Mouse (Mus musculus) brown adipose tissue, adult 24 weeks (tissue): ENCODE data around the gene Tigd3. TPM values are rescaled to one million over a fixed set of nuclear protein-coding genes. Genes with fewer than 3 reads are reported as not detected.
"Not testable (repeated sequence)": the region's sequence is repeated elsewhere in the genome, so short reads cannot be mapped to it uniquely, and the experiment has no call there.

Experiments used
- H3K27ac ChIP-seq: fragments of 200-500 bp; replicated peaks from 2 replicates; pipeline ENCODE4 v1.5.1; 2012; ENCODE audit warnings: low read depth, mild to moderate bottlenecking, low read length
- H3K4me1 ChIP-seq: fragments of 200-500 bp; 2 replicates; pipeline ENCODE4 v1.6.1; 2012; ENCODE audit warnings: low read length, mixed read lengths; ENCODE audit not compliant: control insufficient read depth, insufficient read depth, insufficient read length
- H3K4me3 ChIP-seq: fragments of 200-500 bp; 2 replicates; pipeline ENCODE4 v1.5.1; 2012; ENCODE audit warnings: low read depth, mild to moderate bottlenecking, low read length, moderate library complexity; ENCODE audit not compliant: insufficient read depth
- polyA plus RNA-seq: library from polyadenylated mRNA; stranded (reverse); fragments of >200 nt; gene quantifications from 2 replicates; pipeline ENCODE4 v1.2.4, GENCODE M21; 2012; ENCODE audit not compliant: missing spikeins, insufficient read depth, insufficient read length

The Tigd3 gene
- polyA plus RNA-seq, 1 experiment, result not detected

DNA sequence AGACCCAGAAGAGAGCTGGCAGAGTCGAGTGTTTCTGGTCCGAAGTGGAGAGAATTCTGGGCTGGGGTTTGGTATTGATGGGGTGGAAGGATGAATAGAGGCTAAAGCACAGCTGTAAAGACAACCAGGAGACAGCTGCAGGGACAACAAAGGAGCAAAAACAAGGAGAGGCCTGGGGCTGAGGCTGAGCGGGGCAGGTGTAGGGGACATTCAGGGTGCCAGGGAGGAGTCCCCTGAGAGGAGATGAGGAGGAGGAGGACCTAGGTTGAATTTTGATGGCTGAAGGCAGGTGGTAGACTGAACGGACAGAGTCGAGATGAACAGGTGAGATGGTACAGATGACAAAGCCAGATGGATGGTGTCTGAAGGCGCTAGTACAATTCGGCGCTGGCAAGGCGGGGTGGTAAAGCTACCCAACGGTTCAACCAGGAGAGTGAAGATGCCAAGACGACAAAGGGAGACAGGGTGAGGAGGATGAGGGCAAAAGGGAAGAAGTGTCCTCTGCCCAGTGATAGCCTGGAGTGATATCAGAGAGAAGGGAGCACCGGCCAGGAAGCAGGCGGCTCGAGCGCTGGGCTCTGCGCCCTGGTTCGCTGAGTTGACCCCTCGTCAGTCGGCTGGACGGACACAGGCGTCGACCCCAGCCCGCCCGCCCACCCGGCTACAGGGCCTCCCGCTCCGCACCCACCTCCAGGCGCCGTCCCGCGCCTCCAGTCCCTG lies 507 bp downstream of the Tigd3 start:
- H3K27ac ChIP-seq, result no peak overlapping the region
- peak overlapping the region; percentile 58 for H3K4me3 ChIP-seq
- H3K4me1 ChIP-seq, result peaks cover 6% of the 10 kb centered on the region

DNA sequence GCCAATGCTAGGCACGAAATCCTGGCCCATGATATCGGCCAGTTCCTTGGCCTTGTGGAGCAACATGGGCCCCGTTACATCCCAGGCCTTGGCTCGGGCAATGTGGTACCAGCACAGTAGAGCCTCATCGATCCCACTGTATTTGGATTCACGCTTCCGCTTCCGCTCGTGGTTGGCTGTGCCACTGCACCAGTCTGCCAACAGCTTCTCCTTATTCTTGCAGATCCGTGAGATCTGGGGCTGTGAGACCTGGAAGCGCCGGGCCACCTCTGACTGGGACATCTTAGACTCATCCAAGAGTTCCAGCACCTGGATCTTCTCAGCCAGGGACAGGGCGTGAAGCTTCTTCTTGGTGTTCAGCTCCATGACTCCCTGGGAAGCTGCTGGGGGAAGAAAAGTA lies 1.2 kb downstream of the Tigd3 start:
- Histone ChIP-seq H3K4me3 (no peak overlapping the region), H3K4me1 (peaks cover 6% of the 10 kb centered on the region), H3K27ac (no peak overlapping the region)

DNA sequence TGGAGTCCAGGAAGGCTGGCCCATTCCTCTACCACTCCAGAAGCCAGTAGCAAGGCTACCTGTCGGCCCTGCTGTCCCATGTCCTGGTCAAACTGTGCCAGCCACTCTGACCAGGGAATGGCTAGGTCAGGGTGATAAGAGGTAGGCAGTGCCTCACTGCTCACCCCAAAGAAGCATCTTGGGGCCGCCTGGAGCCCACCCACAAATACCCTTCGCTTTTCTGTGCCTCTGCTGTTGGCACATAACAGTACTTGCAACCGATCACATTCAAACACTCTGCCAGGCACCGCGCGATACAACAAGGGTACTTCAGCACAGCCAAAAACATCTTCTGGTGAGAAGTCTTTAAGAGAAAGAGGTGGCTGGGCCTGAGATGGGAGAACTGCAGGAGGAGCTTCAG lies 1.7 kb downstream of the Tigd3 start:
- Histone ChIP-seq H3K4me1 (peaks cover 6% of the 10 kb centered on the region), H3K4me3 (no peak overlapping the region), H3K27ac (no peak overlapping the region)

DNA sequence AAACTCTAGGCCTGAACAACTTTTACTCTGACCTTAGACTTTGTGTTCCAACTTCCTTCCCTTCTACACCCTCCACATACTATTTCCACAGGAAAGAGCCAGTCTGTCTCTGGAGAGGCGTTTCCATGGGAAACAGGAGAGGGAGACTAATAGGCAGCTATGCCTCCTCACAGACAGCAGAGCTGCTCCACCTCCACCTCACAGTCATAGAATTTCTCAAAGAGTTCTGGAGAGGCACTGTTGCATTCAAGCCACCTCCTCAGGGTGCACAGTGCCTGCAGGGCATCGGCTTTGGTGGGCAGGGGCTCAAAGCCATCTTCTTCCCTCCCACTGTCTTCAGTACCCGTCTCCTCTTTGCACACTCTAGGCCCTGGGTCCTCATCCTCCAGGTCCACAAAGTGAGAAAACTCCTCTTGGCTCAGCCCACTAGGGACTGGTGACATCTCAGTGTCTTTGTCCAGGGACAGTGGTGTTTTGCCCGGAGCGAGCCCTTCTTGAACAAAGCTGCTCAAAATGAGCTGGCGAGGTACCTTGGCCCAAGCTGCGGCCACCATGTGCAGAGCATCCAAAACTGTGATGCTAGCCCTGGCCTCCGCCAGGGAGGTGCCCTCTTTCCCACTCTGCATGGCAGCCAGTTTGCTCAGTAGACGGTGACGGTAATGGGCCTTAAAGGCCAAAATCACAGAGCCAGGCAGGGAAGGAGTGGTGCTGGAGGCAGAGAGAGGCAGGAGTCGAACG lies 2.3 kb downstream of the Tigd3 start:
- H3K4me1 ChIP-seq, result peaks cover 6% of the 10 kb centered on the region
- H3K27ac ChIP-seq, result 0 out of 2 replicates have a peak overlapping the region, but pooled peaks have one; percentile 30
- no peak overlapping the region for H3K4me3 ChIP-seq

DNA sequence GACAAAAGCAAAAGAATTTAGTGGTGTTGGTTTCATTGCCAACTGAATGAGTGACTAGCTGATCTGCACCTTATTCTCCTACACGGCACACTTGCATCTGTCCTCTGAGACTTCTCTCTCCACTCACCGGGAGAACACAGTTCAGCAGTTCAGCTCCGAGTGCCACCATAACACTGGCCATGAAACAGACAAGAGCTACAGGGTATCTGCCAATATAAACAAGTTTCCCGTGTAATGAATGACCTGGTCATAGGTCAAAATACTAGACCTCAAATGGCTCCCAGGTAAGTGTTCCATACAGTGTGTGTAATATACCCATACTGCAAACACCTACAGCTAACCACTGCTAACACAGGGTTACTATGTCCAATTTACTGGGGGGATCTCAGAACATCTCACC lies 4.7 kb downstream of the Tigd3 start:
- Histone ChIP-seq H3K27ac (no peak overlapping the region), H3K4me3 (no peak overlapping the region), H3K4me1 (peaks cover 6% of the 10 kb centered on the region)

DNA sequence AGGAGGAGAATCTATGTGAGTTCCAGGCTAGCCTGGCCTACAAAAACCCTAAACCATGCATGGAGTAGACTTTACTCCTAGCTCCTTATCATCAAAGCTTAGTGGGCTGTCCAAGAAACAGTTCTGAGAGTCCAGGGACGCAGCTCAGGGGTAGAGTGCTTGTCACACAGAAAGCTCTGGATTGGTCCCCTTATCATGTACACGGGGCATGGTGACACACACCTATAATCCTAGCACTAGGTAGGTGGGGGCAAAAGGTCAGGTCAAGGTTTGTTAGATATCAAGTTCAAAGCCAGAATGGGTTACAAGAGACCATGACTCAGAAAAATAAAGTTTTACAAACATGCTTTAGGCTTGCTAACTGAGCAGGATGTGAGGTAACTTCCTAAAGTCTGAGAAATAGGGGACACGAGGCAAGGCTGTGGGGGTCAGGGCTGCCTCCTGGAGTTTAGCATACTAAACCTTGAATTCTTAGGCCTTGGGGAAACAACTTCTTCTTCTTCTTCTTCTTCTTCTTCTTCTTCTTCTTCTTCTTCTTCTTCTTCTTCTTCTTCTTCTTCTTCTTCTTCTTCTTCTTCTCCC lies 6.6 kb downstream of the Tigd3 start:
- no peak overlapping the region for H3K4me3 ChIP-seq
- peaks cover 2% of the 10 kb centered on the region; the same call in 1 of the 2 replicates for H3K4me1 ChIP-seq
- H3K27ac ChIP-seq, result no peak overlapping the region

DNA sequence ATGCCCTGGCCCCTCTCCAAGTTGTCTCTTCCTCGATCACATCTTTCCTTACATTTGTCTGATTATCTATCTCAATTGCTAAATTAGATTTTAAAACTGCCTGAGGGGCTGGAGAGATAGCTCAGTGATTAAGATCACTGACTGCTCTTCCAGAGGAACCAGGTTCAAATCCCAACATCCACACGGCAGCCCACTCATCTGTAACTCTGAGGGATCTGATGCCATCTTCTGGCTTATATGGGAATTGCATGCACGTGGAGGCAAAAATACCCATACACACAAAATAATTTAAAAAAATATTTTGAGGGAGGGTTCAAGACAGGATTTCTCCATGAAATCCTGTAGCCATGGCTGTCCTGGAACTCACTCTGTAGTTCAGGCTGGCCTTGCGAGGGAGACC lies 8.1 kb downstream of the Tigd3 start:
- Histone ChIP-seq H3K4me1 (no peaks in the 10 kb centered on the region), H3K4me3 (no peak overlapping the region), H3K27ac (no peak overlapping the region)

DNA sequence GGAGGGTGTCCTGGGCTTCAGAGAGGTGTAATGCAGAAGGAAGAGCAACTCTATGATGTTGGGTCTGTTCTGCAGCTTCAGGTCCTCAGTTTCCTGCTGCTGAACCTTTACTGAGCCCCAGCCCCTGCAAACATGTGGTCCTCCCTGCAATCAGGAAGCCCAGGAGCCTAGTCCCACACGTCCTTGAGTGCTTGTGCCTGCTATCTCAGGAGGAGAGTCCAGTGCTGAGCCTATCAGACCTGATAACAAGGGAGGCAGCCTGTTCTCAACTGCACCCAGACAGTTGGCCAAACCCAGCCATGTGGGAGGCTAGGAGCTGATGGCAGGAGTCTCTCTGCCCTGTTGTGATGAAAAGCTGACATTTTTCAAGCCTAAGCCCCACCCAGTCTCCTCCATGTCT lies 10.0 kb downstream of the Tigd3 start:
- H3K4me1 ChIP-seq, result no peaks in the 10 kb centered on the region; the same call in 1 of the 2 replicates
- no peak overlapping the region for H3K4me3 ChIP-seq
- no peak overlapping the region for H3K27ac ChIP-seq

DNA sequence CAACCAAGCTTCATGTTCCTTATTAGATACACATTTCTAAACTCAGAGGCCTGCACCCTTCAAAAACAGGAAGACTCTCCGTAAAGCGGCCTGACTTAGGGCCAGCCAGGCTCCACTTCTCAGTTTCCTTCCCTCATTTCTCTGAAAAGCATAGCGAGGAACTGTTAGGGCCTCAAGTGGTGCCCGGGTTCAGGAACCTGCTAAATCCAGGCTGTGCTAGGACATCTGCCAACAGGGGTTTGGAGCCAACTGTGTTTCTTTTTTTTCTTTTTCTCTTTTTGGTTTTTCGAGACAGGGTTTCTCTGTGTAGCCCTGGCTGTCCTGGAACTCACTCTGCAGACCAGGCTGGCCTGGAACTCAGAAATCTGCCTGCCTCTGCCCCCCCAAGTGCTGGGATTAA lies 11.9 kb downstream of the Tigd3 start:
- H3K4me3 ChIP-seq, H3K27ac ChIP-seq, H3K4me1 ChIP-seq: not testable (repeated sequence)

DNA sequence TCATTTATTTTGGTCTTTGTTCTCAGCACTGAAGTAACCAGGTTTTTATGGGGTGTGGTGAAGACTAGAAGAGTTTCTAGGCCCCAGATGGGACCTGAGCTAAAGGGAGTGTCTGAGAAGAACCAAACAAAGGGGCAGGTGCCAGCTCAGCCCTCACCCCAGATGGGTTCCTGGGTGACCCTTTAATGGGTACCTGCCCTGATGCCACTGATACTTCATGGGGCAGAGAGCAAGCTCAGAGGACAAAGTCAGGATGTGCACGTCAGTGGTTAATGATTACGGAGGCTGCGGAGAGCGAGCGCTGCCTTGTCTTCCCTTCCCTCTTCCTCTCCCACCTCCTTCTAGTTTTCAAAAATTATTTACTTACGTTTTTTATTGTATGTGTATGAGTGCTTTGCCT lies 12.8 kb downstream of the Tigd3 start:
- H3K27ac ChIP-seq, result no peak overlapping the region
- H3K4me3 ChIP-seq, result no peak overlapping the region
- peaks cover 3% of the 10 kb centered on the region; the same call in 1 of the 2 replicates for H3K4me1 ChIP-seq

DNA sequence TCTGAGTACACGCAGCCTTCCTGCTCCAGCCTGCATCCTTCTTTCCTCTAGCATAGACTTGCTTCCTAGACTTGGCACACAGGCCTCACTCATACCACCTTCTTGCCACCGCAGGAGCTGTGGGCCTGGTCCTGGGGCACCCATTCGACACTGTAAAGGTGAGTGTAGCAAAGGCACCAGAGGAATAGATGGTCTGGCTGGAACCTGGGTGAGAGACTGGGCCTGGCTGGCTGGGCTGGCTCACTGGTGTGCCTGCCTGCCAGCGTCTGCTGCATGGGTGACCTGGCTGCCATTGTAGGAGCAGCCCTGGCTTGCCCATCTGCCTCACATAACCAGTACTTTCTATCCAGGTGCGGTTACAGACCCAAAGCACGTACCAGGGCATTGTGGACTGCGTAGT lies 14.2 kb downstream of the Tigd3 start:
- Histone ChIP-seq H3K27ac (no peak overlapping the region), H3K4me3 (no peak overlapping the region), H3K4me1 (peaks cover 6% of the 10 kb centered on the region)

DNA sequence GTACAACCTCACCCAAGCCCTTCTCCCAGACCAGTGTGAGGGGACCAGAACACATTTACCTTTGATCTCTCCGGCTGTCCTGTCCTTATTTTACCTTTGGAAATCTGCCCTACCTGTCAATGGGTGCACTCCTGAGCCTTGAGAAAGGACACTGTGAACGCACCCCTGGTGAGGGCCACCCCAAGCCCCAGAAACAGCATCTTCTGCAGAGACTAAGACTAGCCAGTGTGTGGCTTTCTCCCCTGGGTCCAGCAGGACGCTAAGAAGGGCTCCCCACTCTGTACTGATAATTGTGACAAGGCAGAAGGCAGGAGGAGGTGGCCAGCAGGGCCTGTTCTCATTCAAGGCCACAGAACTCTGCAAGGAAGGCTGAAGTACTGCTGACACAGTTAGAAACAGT lies 15.0 kb downstream of the Tigd3 start:
- peaks cover 8% of the 10 kb centered on the region for H3K4me1 ChIP-seq
- H3K27ac ChIP-seq, result no peak overlapping the region
- no peak overlapping the region; the same call in 1 of the 2 replicates for H3K4me3 ChIP-seq

DNA sequence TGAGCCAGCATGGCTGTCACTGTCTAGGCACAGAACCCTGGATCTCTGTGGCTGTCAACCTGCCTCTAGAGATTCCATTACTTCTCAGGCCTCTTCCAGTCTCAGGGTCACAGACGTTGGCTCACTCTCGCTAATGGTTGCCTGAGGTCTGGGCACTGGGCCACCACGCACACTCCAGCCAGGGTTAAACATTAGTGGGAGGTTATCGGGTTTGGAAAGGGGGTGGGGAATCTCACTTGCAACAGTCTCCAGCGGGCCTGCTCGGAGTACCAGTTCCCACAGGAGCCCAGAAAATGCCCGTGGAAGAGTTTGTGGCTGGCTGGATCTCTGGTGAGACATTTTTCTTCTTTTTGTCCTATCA lies 15.6 kb downstream of the Tigd3 start:
- peak overlapping the region; percentile 92; the same call in 1 of the 2 replicates for H3K27ac ChIP-seq
- H3K4me3 ChIP-seq, result peak overlapping the region; percentile 55

DNA sequence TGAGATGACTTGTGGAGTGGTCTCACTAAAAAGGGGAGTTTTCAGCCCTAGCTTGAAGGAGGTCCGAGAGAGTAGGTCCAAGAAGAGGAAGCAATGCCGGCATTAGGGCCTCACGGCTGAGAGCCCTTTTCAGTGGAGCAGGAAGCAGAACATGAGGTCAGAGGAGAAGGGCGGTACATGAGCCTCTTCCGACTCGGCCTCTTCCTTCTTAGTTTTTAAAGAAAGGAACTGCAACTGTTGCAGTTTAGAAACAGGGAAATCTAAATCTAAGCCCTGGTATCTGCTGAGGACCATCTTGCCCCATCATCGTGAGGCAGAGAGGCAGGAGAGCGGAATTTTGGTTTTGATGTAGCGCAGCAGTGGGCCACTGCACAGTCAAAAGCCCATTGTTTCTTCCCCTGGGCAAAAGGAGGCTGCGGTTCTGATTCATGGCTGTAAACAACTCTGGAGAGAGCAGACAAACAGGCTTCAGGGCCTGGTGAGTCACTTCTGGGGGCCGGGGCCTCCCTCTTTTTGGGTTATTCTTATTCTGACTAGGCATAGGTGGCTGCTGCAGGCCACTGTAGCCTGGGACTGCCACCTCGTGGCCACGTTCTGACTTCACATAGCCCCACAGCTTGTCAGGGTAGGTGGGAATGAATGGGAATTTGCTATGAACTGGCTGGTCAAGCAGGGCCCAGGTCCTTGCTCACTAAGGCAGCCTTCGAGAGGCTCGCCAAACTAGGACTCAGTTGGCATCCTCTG lies 16.2 kb downstream of the Tigd3 start, which contains the start of gene Slc25a45:
Slc25a45 (plus strand) TSS at position 191 of the 744 bp plus-strand sequence.
- H3K4me1 ChIP-seq, result peaks cover 11% of the 10 kb centered on the region
- H3K4me3 ChIP-seq, result peak within 1 kb of the TSS; percentile 55
- peak within 1 kb of the TSS; percentile 92 for H3K27ac ChIP-seq

More for the DNA sequence above, 15.6 kb downstream of the Tigd3 start:
- H3K4me1 ChIP-seq, result peaks cover 8% of the 10 kb centered on the region

DNA sequence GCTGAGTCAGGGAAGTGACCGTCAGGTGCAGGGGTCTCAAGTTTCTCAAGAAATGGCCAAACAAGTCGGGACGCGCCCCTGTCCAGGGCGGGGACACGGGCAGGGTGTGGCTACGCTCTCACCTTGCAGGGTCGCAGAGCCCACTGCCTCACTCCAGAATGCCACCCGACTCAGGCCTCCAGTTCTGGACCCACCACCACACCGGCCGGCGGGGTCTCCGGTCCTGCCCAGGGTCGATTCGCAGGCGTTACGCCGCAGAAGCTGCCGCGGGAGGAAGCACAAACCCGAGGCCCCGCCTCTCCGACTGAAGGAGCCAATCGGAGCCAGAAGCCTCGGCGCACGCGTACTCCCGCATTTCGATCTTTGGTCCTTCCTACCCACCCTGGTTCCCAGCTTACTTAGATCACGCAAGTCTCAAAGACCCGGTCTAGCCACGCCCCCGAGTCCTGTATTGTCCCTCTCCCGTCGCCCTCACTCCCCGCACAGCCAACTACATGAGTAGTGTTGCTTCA lies 18.9 kb downstream of the Tigd3 start, which contains the start of gene Frmd8:
Frmd8 (minus strand) TSS at position 306 of the 512 bp plus-strand sequence.
- Histone ChIP-seq H3K4me3 (peak within 1 kb of the TSS; percentile 99), H3K4me1 (peaks cover 13% of the 10 kb centered on the region), H3K27ac (peak within 1 kb of the TSS; percentile 78)
